Mouse (Mus musculus) large intestine, adult 2 months (tissue): ENCODE measurements around the gene BC061237. TPM values are rescaled to one million over a fixed set of nuclear protein-coding genes. Genes with fewer than 3 reads are reported as not detected.
"Not testable (repeated sequence)": the region's sequence is repeated elsewhere in the genome, so short reads cannot be mapped to it uniquely, and the experiment has no call there.

Experiments used
- DNase-seq: peaks from one replicate; pipeline ENCODE4 v3.0.0-alpha.2; 2012; ENCODE audit warnings: low read depth, low spot score
- WGBS: fragments of 180-500 bp; shearing (Covaris S2); methylation state at CpG from one replicate; pipeline ENCODE4 v1.1.7; 2018; 5-methylcytosine and 5-hydroxymethylcytosine counted together
- polyA plus RNA-seq: library from polyadenylated mRNA; depleted of rRNA; stranded (reverse); fragments of >200 nt; gene quantifications from 2 replicates; pipeline ENCODE4 v1.2.3, GENCODE M21; 2012; rRNA removed

Gene BC061237
- polyA plus RNA-seq: not detected in 2 replicates

- 94% methylated on average over 1 of the region's 1 CpGs for WGBS
- not testable (repeated sequence) for DNase-seq
These were observed at the start of gene BC061237 for GRCm38 (mm10) chr14:44492163-44492562. BC061237 (plus strand) TSS chr14:44492463.

- DNase-seq: not testable (repeated sequence)
- 81% methylated on average over 5 of the region's 5 CpGs for WGBS
These were observed 25.7 kb downstream of the BC061237 start, which contains the start of gene Gm17093 for GRCm38 (mm10) chr14:44517976-44518375. Gm17093 (plus strand) TSS chr14:44518276.

- DNase-seq: not testable (repeated sequence)
- 62% methylated on average over 5 of the region's 5 CpGs for WGBS
These were observed 55.7 kb downstream of the BC061237 start for GRCm38 (mm10) chr14:44547961-44548360.

Other genes starting within 250 kb of the BC061237 start
- not detected in 2 replicates for gene Gm8220, start 206.9 kb upstream of the BC061237 start, polyA plus RNA-seq
- not detected in 2 replicates for gene Gm5930, start 153.9 kb upstream of the BC061237 start, polyA plus RNA-seq
- not detected in 2 replicates for gene Gm8229, start 127.1 kb upstream of the BC061237 start, polyA plus RNA-seq
- not detected in 2 replicates for gene Gm3371, start 81.8 kb upstream of the BC061237 start, polyA plus RNA-seq
- gene Gm8232, start 58.8 kb upstream of the BC061237 start, polyA plus RNA-seq: not detected in 2 replicates
- not detected in 2 replicates for gene Gm17093, start 25.8 kb downstream of the BC061237 start, polyA plus RNA-seq
- not detected in 2 replicates for gene Gm8247, start 90.7 kb downstream of the BC061237 start, polyA plus RNA-seq
- gene Gm5624, start 135.5 kb downstream of the BC061237 start, polyA plus RNA-seq: not detected in 2 replicates
- not detected in 2 replicates for gene Gm8257, start 214.0 kb downstream of the BC061237 start, polyA plus RNA-seq